Mouse (Mus musculus): ENCODE measurements around the gene Ces2c. TPM values are rescaled to one million over a fixed set of nuclear protein-coding genes. Genes with fewer than 3 reads are reported as not detected.
"Not testable (repeated sequence)": the region's sequence is repeated elsewhere in the genome, so short reads cannot be mapped to it uniquely, and the experiment has no call there.

Ces2c gene
- not detected in 2 replicates for polyA plus RNA-seq (2015; fragmentation: Nextera tagmentation; extraction: Ambion mirVana)

DNA sequence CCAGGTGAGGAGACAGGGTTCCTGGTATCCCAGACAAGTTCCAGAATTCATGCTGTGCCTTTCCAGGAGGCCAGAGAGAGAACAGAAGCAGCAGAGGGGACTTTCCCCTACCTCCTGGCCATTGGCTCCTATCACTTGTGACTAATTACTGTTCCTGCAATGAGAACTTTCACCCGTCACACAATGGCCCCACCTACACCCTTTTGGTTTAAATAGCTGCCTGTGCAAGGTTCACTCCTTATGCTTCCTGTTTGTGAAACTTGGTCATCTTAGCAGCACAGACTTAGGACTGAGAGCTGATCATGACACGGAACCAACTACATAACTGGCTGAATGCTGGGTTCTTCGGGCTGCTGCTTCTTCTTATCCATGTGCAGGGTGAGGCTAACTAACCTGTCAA lies at the start of gene Ces2c:
Gene Ces2c, plus strand, starts transcription at position 238 of the 400 bp plus-strand sequence.
- Histone ChIP-seq H3K4me2 (no peak within 1 kb of the TSS), H3K27ac (no peak within 1 kb of the TSS), H3K36me3 (ENCODE audit: poor library complexity, severe bottlenecking) (no peaks in the 10 kb centered on the region), H3K4me3 (no peak within 1 kb of the TSS), H3K4me1 (no peaks in the 10 kb centered on the region), H3K9me3 (replicated peaks) (no peaks in the 10 kb centered on the region), H3K9ac (no peak within 1 kb of the TSS), H3K27me3 (no peaks in the 10 kb centered on the region)
- ATAC-seq, result no peak
- 87% methylated on average over 3 of the region's 3 CpGs for WGBS

DNA sequence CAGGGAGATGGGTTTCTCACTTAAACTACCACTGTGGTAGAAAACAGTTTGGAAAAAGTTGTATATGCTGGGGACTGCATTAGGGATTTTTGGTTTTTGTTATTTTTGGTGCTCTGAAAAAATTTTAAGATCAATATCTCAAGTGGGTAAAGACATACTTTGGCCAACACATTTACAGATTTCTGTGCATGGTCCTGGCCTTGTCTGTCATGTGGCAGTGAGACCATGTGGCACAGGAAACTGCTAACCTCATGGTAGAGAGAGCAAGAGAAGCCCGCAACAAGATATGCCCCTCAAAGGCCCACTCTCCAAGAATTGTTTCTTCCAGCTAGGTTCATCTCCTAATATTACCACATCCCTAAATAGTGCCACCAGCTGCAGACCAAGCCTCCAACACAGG lies 47.5 kb upstream of the Ces2c start:
- no peak for ATAC-seq
- Histone ChIP-seq H3K4me2 (no peak overlapping the region), H3K9me3 (replicated peaks) (no peaks in the 10 kb centered on the region), H3K36me3 (ENCODE audit: poor library complexity, severe bottlenecking) (no peaks in the 10 kb centered on the region), H3K27me3 (no peaks in the 10 kb centered on the region), H3K9ac (no peak overlapping the region), H3K4me1 (no peaks in the 10 kb centered on the region), H3K4me3 (no peak overlapping the region), H3K27ac (no peak overlapping the region)
- 100% methylated on average over 1 of the region's 1 CpGs for WGBS

DNA sequence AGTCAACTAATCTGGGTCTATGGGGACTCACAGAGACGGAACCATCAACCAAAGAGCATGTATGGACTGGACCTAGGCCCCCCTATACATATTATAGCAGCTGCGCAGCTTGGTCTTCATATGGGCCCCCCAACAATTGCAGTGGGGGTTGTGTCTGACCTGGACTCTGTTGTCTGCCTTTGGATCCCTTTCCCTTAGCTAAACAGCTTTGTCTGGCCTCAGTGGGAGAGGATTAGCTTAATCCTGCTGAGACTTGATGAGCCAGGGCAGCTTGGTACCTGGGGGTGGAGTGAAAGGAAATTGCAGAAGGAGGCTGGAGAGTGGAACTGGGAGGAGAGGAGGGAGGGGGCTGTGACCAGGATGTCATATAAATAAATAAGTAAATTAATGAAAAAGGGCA lies 40.7 kb upstream of the Ces2c start:
- H3K9ac ChIP-seq, result no peak overlapping the region
- H3K4me2 ChIP-seq, result no peak overlapping the region
- H3K4me3 ChIP-seq, result no peak overlapping the region
- no peaks in the 10 kb centered on the region for H3K9me3 ChIP-seq (replicated peaks)
- H3K4me1 ChIP-seq, result no peaks in the 10 kb centered on the region
- H3K27ac ChIP-seq, result no peak overlapping the region
- no peaks in the 10 kb centered on the region for H3K36me3 ChIP-seq (ENCODE audit: poor library complexity, severe bottlenecking)
- ATAC-seq, result no peak
- 2% methylated on average over 2 of the region's 2 CpGs for WGBS
- H3K27me3 ChIP-seq, result no peaks in the 10 kb centered on the region

GRCm38 (mm10) chr8:104808542-104809413 lies 38.1 kb upstream of the Ces2c start:
- Histone ChIP-seq H3K27ac (no peak overlapping the region), H3K4me3 (no peak overlapping the region), H3K4me2 (no peak overlapping the region), H3K36me3 (ENCODE audit: poor library complexity, severe bottlenecking) (no peaks in the 10 kb centered on the region), H3K4me1 (no peaks in the 10 kb centered on the region), H3K9ac (no peak overlapping the region), H3K27me3 (no peaks in the 10 kb centered on the region), H3K9me3 (replicated peaks) (no peaks in the 10 kb centered on the region)
- no peak for ATAC-seq
- WGBS, result 90% methylated on average over 7 of the region's 7 CpGs

GRCm38 (mm10) chr8:104809436-104809835 lies 37.4 kb upstream of the Ces2c start:
- no peak overlapping the region for H3K4me3 ChIP-seq
- H3K27ac ChIP-seq, result no peak overlapping the region
- no peaks in the 10 kb centered on the region for H3K9me3 ChIP-seq (replicated peaks)
- no peak overlapping the region for H3K9ac ChIP-seq
- WGBS, result 90% methylated on average over 3 of the region's 3 CpGs
- H3K27me3 ChIP-seq, result no peaks in the 10 kb centered on the region
- no peak for ATAC-seq
- no peak overlapping the region for H3K4me2 ChIP-seq
- no peaks in the 10 kb centered on the region for H3K4me1 ChIP-seq
- H3K36me3 ChIP-seq (ENCODE audit: poor library complexity, severe bottlenecking), result no peaks in the 10 kb centered on the region

- no peak overlapping the region for H3K9ac ChIP-seq
- H3K4me2 ChIP-seq, result no peak overlapping the region
- no peak overlapping the region for H3K4me3 ChIP-seq
- H3K9me3 ChIP-seq (replicated peaks), result no peaks in the 10 kb centered on the region
- WGBS, result 84% methylated on average over 1 of the region's 1 CpGs
- H3K36me3 ChIP-seq (ENCODE audit: poor library complexity, severe bottlenecking), result no peaks in the 10 kb centered on the region
- ATAC-seq, result no peak
- H3K4me1 ChIP-seq, result no peaks in the 10 kb centered on the region
- no peaks in the 10 kb centered on the region for H3K27me3 ChIP-seq
- no peak overlapping the region for H3K27ac ChIP-seq
Observed at GRCm38 (mm10) chr8:104826912-104827311, 20.0 kb upstream of the Ces2c start.

GRCm38 (mm10) chr8:104828221-104828620 lies 18.6 kb upstream of the Ces2c start:
- H3K9me3 ChIP-seq (replicated peaks), result no peaks in the 10 kb centered on the region
- H3K4me3 ChIP-seq, result no peak overlapping the region
- no peaks in the 10 kb centered on the region for H3K27me3 ChIP-seq
- no peak for ATAC-seq
- WGBS, result 78% methylated on average over 3 of the region's 3 CpGs
- no peaks in the 10 kb centered on the region for H3K36me3 ChIP-seq (ENCODE audit: poor library complexity, severe bottlenecking)
- H3K4me1 ChIP-seq, result no peaks in the 10 kb centered on the region
- H3K4me2 ChIP-seq, result no peak overlapping the region
- no peak overlapping the region for H3K27ac ChIP-seq
- H3K9ac ChIP-seq, result no peak overlapping the region

DNA sequence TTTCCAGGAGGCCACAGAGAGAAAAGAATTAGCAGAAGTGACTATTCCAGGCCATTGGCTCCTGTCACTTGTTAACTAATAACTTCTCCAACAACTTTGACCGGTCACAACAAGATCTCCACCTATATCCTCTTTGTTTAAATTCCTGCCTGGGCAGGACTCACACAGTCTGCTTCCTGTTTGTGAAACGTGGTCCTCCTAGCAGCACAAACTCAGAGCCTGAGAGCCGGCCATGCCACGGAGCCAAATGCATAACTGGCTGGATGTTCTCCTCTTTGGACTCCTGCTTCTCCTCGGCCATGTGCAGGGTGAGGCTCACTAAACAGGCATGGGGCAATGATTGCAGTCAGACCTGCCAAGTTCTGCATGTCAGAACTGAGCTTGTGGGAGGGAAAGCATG lies 15.4 kb upstream of the Ces2c start, which contains the start of gene Ces2b:
Gene Ces2b, plus strand, starts transcription at position 133 of the 400 bp plus-strand sequence.
- H3K4me1 ChIP-seq, result no peaks in the 10 kb centered on the region
- no peak within 1 kb of the TSS for H3K9ac ChIP-seq
- no peak within 1 kb of the TSS for H3K4me2 ChIP-seq
- H3K27ac ChIP-seq, result no peak within 1 kb of the TSS
- WGBS, result 79% methylated on average over 5 of the region's 5 CpGs
- no peaks in the 10 kb centered on the region for H3K27me3 ChIP-seq
- H3K36me3 ChIP-seq (ENCODE audit: poor library complexity, severe bottlenecking), result no peaks in the 10 kb centered on the region
- H3K4me3 ChIP-seq, result no peak within 1 kb of the TSS
- no peak for ATAC-seq
- H3K9me3 ChIP-seq (replicated peaks), result no peaks in the 10 kb centered on the region

- Histone ChIP-seq H3K9me3 (replicated peaks) (no peaks in the 10 kb centered on the region), H3K9ac (no peak overlapping the region), H3K27me3 (no peaks in the 10 kb centered on the region), H3K4me1 (no peaks in the 10 kb centered on the region), H3K4me2 (no peak overlapping the region), H3K27ac (no peak overlapping the region), H3K36me3 (ENCODE audit: poor library complexity, severe bottlenecking) (no peaks in the 10 kb centered on the region), H3K4me3 (no peak overlapping the region)
- no peak for ATAC-seq
- WGBS, result 89% methylated on average over 3 of the region's 3 CpGs
Observed at GRCm38 (mm10) chr8:104841360-104842078, 5.3 kb upstream of the Ces2c start.

DNA sequence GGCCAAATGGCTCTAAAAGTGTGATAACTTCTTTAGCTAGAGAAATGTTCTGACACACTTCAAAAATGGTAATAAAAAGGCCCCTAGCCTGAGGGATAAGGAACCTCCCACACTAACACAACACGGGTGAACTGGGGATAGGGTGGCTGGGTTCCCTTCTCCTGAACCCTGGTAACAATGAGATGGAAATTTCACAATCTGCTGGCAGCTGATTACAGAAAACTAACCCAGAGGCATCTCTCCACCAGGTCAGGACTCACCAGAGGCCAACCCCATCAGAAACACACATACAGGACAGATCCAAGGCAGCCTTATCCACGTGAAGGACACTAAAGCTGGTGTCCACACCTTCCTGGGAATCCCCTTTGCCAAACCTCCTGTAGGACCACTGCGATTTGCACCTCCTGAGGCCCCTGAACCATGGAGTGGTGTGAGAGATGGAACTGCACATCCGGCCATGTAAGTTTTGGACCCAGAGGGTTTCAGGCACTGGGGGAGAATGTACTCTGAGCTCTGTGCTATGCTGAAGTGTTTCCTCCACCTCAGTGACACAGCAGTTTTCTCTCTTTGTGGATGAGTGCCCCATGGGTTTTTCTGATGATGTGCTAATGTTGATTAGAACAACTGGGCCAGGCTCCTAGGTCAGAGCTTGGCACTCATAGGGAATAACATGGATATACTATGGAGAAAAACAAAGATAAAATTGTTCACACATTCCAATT lies 1.0 kb downstream of the Ces2c start:
- no peak overlapping the region for H3K27ac ChIP-seq

GRCm38 (mm10) chr8:104866844-104867531 lies 20.1 kb downstream of the Ces2c start:
- WGBS, result no CpG with 5 or more reads among the region's 4 CpGs
- not testable (repeated sequence) for H3K4me3 ChIP-seq, ATAC-seq

More for the DNA sequence above, 1.0 kb downstream of the Ces2c start:
- Histone ChIP-seq H3K27me3 (no peaks in the 10 kb centered on the region), H3K4me3 (no peak overlapping the region), H3K9ac (no peak overlapping the region), H3K36me3 (ENCODE audit: poor library complexity, severe bottlenecking) (no peaks in the 10 kb centered on the region), H3K4me2 (no peak overlapping the region), H3K4me1 (no peaks in the 10 kb centered on the region), H3K9me3 (replicated peaks) (no peaks in the 10 kb centered on the region)
- no peak for ATAC-seq
- WGBS, result 76% methylated on average over 4 of the region's 4 CpGs

More at GRCm38 (mm10) chr8:104866844-104867531, 20.1 kb downstream of the Ces2c start:
- H3K9ac ChIP-seq; H3K36me3 ChIP-seq (ENCODE audit: poor library complexity, severe bottlenecking); H3K4me1 ChIP-seq; H3K9me3 ChIP-seq (replicated peaks); H3K27ac ChIP-seq; H3K4me2 ChIP-seq; H3K27me3 ChIP-seq: not testable (repeated sequence)

Measured in forebrain, embryonic 13.5 days (tissue).